Mouse (Mus musculus) T-helper 1 cell (primary cell): ENCODE results near the gene Sit1.

Experiments used
- in situ Hi-C: fragments of 300-600 bp; cut with MboI, MseI; formaldehyde crosslinking; loops from one replicate; pipeline ENCODE4 v1.15.1; 2025; ENCODE audit warnings: high pct_unique_total_duplicates

The Sit1 gene

DNA sequence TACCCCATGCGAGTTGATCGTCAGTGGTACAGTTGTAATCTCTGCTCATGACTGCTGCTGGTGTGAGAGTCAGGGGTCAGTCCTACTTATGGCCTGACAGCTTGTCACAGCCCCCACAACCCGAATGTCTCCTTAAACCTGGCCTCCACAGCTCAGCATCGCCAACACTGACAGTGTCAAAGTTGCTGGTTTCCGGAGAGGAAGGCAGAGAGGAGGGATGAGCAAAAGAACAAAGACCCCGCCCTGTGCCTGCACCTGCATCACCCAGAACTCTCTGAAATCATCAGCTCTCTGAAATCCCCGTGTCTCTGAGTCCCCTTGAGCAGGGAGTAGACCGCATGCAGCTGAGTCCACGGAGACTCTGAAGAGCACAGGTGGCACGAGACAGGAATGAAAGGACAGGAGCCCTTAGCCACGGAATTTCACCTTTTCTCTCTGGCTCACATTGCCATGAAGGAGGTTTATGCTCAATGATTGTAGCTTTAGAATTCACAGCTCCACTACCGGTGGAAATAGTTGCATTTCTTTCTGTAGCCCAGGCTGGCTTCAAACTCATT is at the start of gene Sit1:
Sit1 (minus strand) TSS at position 200 of the 557 bp plus-strand sequence.
- in situ Hi-C loops = loop anchor here (5.0 kb wide), 1 partner anchor 41 kb away; the partner anchor contains the start of gene Tesk1

DNA sequence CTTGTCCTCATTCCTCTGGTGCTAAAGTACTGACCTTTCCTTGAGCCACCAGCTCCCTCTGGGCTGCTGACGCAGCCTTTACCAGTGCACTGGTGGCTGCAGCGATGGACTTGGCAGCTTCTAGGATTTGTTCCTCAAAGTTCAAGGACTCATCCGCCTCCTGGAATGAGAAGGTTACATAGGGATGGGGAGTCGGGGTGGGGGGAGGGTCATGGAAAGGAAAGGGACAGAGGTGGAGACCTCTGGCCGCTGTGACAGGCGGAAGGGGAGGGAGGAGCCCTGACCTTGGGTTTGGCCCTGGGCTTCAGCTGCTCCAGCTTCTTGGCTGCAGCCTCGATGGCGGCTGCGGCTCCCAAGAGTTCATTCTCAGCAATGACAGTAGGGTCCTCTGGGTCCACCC is 49.7 kb upstream of the Sit1 start:
- in situ Hi-C loops = no loop called here

DNA sequence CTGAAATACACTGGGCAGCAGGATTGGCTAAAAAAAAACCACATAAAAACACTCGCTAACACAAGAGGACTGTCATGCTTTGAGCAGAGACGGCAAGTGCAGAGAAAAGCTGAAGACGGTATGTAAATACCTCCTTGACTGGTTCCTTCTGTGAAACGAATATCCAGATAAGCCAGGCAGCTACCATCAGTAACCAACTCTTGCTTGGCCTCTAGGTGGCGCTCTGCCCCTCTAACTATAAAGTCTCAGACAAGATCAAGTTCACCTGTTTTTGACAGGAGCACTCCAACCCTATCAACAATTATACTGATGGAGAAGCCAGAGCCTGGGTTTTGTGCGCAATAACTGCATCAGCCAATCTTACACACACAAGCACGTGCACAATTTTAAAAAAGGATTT is 47.0 kb upstream of the Sit1 start:
- in situ Hi-C loops = no loop called here

DNA sequence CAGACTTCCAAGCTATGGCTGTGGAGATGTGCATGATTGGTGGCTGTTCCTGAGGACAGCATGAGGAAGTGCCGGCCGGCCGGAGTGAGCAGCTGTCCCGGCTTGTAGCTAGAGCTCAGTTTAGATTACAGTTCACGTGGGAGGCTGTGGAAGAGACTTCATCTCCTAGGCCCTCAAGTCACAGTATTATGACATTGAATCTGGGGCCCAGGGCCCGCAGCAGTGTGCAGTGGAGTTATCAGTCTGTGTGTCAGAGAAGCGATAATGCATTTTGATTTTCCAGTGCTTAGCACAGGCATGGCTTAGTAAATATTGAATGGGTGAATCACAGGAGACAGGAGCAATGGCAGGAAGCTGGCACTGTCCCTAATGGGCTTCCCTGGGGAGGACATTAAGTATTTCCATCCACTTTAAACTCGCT is 46.6 kb upstream of the Sit1 start:
- in situ Hi-C loops = no loop called here

DNA sequence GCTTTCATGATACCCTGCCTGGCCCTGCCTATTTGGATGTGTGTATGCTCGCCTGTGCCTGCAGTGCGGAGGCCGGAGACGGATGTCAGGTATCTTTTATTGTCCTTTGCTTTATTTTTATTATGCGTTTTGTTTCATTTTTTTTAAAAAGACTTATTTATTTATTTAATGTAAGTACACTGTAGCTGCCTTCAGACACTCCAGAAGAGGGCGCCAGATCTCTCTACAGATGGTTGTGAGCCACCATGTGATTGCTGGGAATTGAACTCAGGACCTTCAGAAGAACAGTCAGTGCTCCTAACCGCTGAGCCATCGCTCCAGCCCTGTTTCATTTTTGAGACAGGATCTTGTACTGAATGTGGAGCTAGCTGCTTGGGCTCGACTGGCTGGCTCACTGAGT is 45.0 kb upstream of the Sit1 start:
- in situ Hi-C loops = no loop called here

DNA sequence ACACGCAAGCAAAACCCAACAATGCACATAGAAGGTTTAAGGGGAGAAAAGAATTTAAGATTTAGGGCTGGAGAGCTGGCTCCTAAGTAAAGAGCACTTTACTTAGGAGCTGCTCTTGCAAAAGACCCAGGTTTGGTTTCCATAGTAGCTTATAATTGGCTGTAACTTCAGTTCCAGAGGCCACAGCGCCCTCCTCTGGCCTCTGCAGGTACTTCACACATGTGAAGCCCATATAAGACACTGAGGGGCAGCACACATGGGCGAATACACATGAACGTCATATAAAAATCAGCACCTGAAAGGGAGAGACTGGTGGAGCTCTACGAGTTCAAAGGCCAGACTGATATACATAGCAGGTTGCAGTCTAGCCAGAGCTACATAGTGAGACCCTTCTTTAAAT is 44.3 kb upstream of the Sit1 start:
- in situ Hi-C loops = no loop called here

DNA sequence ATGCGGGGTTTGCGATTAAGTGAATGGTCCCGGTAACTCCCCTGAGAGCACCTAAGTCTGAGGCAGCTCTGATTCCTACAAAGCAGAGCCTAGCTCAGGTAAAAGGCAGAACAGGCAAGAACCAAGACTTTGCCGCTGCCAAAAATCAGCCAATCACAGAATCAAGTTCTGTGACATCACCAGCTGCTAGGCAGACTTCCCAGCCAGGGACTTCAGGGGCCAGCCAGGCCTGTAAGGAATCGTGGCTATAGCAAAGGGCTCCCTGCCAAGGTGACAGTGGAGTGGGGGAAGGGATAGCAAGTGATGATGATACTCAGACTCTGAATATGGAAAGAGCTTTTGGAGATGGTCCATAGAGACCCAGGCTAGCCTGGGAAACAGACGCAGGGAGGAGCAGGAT is 36.4 kb upstream of the Sit1 start:
- in situ Hi-C loops = no loop called here

DNA sequence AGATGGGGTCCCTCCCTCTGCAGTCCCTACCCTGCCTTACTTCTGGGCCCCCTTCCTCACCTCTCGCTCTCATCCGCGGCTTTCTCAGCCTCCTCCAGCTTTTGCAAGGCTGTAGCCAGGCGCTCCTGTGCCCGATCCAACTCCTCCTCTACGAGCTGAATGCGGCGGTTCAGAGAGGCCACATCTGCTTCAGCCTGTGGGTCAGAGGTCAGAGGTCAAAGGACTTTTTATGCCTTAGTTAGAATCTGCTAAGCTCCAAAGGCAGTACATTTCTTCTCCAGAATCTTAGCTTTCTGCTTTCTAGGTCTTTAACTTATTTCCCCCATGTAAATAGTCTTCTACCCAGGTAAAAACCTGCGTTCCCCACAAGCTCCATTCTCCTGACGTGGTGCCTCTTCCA is 36.0 kb upstream of the Sit1 start:
- in situ Hi-C loops = no loop called here

DNA sequence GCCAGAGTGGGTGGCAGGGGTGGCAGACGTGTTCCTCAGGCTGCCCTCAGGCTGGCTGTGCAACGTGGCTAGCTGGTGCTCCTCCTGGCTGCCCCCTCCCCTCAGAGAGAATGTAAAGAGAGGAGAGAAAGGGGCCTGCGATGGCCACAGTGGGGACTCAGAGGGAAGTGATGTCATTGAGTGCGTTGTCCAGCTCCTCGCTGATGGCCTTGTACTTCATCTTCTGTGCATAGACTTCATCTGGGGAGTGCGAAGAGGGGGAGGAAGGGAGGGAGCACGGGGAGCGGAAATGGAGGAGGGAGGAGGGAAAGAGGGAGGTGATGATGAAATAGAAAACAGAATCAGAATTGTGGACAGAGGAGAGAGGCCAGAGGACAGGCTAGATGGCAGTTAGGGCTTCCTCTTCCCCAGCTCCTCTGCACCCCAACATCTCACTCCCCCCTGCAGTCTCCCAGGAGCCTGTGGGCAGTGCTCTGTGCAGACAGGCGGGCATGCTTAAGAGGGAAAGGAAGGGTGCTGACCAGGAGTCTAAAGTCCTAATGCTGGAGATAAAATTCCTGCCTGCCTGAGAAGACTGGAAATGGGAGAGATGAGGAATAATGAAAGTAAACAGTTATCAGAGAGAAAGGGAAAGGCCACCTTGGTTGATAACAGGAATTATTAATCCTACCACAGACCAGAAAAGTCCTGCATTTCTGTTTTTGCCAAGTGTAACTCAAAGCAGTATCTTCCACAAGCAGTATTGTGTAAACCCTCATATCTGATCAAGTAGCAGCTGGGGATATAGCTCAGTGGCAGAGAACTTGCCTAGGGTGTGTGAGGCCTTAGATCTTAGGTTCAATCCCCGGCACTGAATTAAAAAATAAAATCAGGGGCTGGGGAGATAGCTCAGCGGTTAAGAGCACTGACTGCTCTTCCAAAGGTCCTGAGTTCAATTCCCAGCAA is 32.5 kb upstream of the Sit1 start:
- in situ Hi-C loops = no loop called here

DNA sequence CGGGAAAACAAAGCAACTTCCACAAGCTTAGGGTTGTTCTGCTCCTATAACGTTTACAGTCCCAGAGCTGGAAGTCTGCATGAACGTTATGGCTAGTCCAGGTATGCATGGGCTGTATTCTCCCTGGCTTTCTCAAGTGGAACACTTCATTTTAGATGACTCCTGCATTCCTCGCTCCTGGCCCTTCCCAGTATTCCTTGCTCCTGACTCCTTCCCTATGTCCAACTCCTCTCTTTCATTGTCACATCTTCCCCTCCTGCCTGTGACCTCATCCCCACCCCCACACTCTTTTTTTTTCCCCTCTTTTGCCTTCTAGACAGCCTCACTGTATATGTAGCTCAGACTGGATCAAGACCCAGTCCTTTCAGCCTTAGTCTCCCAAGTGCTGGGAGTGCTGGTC is 30.3 kb upstream of the Sit1 start:
- in situ Hi-C loops = no loop called here

DNA sequence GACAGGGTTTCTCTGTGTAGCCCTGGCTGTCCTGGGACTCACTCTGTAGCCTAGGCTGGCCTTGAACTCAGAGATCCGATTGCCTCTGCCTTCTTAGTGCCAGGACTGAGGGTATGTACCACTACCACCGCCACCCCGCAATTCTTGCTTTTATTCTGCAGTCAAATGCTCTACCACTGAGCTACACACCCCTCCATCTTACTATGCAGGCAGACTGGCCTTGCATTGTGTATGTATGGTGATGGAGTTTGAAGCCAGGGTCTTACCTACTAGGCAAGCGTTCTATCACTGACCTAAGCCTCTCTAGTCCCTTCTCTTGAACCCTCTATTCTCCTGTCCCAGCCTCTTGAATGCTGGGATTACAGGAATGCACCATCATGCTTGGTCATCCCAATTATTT is 29.8 kb upstream of the Sit1 start:
- in situ Hi-C loops = no loop called here

DNA sequence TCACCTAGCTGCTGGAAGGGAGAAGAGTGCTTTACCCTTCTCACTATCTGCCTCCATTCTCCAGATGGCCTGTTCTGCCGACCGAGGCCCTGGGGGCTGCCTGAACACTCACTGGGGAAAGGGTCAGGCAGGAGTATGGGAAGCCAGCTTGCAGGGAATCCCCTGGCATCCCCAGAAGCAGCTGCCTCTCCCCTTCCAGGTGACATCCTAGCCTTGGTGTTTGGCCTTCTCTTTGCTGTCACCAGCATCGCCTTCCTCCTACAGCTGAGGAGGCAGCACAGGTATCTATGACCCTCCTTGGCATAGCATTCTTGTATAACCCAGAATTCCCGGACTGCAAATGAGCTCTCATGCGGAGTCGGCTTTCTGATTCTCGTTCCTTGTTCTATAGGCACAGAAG is 29.1 kb upstream of the Sit1 start:
- in situ Hi-C loops = no loop called here

DNA sequence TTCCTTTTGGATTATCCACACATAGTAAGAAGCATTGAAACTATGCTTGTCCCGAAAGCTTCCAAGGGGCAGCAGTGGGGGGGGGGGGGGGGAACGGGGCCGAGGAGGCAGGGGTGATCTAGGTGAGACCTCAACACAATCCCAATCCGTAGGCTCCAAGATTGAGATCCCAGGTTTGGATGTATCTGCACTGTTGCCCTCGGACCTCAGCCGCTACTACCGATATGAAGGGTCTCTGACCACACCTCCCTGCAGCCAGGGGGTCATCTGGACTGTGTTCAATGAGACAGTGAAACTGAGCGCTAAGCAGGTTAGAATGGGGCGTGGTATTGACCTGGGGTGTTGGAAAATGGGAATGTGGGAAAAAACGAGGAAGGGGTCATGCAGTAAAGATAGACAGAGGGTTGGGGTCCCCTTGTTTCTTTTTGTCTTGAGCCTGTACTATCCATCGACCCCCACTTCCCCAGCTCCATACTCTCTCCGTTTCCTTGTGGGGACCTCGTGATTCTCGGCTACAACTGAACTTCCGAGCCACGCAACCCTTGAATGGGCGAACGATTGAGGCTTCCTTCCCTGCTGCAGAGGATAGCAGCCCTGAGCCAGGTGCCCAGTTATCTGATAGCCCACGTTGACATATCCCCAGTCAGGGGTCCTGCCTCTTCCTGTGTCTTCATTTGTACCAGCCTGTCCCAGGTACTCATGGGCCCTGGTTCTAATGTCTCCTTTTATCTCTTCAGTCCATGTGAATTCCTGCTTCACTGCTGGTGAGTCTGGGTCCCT is 28.3 kb upstream of the Sit1 start:
- in situ Hi-C loops = no loop called here

DNA sequence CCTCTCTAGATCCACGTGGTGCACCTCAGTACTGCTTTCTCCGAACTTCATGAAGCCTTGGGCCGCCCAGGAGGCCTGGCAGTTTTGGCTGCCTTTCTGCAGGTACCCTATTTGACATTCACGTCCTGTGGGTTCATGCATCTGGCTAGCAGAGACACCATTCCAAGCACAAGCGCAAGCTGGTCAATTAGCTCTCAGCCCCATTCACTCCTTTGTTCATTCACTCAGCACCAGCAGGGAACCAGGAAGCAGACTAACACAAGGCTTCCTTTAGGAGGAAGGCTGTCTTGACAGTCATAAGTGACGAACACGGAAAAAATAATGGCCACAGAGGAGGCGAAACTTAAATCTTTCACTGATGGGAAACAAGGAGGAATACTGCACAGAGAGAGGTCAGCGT is 25.6 kb upstream of the Sit1 start:
- in situ Hi-C loops = no loop called here

DNA sequence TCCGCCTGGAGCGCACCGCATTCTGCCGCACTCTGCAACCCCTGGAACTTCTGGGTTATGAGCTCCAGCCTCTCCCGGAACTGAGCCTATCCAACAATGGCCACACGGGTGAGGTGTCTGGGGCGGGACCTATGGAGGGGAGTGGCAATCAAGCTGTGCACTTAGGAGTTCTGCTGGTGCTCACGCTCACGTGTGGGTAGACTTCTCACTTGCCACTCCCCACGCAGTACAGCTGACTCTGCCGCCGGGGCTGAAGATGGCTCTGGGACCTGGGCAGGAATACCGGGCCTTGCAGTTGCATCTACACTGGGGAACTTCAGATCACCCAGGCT is 25.1 kb upstream of the Sit1 start:
- in situ Hi-C loops = no loop called here

DNA sequence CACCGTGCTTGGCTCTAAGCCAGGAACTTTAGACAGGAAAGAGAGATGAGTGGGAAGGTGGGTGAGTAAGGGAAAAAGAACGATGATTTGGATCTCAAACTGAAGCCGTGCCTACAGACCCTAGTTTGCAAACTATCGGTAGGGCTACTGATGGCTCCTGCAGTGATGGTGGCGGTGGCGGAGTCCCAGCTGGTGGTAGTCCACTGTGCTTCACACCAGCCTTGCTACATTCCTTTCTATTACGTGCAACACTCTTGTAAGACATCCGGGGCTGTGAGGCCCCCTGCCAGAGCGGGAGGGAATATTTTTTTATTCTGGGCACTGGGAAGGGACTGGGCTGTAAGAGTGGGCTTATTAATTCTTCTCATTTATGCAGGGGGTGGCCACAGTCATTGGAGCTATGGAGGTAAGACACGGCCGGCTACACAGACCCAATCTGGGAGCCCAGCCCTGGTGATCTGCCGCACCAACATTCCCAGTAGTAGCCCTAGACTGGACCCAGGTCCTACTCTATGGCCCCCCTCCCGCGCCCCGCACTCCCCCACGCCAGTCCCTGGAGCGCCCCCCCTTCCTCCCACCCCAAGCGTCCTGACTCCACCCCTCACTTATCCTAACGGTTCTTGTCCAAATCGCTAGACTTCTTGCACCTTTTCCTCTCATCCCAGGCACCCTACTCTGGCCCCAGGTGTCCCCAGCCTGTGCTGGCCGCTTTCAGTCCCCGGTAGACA is 24.6 kb upstream of the Sit1 start:
- in situ Hi-C loops = no loop called here

DNA sequence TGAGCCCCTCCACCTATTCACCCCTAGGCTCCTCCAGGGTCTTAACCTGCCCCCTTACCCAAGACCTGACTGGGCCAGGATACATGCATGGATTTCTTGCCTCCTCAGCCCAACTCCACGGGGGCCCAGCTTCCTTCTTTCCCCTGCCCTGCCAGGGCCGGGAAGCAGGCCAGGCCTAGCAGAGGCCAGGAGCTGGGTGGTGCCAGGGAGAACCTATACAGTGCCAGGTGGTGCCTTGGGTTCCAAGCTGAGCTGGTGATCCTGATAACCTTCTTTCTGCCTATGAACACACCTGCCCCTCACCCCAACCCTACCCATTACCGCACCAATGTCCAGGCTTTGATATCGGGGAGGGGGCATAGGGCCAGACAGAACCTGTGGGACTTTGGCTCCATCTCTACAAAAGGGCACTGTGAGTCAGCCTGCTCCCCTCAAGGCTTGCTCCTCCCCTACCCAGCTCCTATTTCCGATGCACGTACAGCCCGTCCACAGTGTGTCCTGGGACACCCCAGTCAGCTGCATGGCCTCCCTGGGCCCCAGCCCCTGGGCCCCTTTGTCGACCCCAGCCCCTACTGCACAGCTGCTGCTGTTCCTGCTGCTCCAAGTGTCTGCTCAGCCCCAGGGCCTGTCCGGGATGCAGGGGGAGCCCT is 23.1 kb upstream of the Sit1 start, which contains the start of gene Car9:
Car9 (plus strand) TSS at position 431 of the 650 bp plus-strand sequence.
- in situ Hi-C loops = no loop called here

DNA sequence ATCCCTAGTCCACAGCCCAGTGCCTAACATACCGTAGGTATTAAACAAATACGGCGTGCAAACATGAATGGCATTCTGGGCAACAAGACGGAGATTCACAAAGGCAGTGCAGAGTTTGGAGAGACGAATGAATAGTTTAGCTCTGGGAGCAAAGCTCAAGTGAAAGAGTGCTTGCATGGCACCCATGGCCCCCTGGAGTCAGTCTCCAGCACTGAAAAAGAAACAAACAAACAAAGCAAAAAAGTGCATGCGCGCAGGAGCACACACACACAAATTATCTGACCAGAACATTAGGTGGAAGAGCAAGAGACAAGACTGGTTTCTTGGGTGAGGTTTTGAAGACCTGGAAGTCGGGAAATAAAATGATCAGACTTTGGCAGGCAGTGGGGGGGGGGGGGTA is 22.5 kb upstream of the Sit1 start:
- in situ Hi-C loops = no loop called here

DNA sequence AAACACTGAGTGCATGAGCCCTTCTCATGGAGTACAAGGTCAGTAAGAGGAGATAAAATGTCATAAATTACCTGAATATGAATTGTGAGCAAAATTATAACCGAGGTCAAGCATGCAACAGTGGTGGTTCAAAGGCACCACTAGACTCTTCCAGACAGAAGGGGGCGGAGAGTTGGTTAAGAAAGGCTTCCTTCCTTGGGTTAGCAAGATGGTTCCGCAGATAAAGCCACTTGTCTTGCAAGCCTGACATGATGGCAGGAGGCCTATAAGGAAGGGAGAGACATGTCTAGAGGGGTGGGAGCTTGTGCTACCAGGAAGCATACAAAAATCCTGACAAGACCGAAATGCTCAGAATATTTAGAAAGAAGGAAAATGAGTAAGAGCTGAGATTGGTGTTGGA is 20.7 kb upstream of the Sit1 start:
- in situ Hi-C loops = no loop called here

DNA sequence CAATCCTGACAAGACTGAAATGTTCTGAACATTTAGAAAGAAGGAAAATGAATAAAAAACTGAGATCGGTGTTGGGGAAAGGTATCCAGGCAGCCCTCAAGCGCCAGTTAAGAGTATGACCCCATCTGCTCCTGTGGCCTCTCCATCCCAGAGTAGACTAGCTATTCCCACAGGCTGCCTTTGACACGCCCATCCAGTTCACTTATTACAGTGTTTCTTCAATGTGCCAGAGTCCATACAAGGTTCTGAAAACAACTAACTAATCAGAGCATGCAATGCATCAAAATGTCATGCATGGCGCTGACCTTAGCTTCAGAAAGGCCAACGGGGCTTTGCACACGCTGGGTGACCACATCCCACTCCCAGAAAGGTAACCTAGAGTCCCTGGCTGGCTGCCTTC is 20.0 kb upstream of the Sit1 start:
- in situ Hi-C loops = no loop called here

DNA sequence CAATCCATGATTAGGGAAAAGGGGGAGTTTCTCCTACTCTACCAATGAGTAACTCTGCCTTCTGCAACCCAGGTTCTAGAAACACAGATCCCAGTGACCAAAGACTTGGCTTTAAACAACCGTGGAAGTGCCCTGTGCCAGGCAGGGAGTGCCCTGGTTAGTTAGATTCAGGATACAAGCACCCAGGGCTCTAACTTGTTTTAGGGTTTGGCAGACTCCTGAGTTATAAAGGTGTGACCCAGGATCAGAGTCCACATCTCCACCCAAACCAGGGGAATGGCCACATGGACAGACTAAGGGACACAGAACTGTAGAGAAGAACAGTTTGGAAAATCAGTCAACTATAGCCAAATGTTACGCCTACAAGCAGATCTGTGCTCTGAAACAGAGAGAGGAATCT is 19.5 kb upstream of the Sit1 start:
- in situ Hi-C loops = no loop called here
